Mouse (Mus musculus): Measurements from ENCODE around the gene P2ry6.

GRCm38 (mm10) chr7:100984452-100985395 lies 10.3 kb upstream of the P2ry6 start:
- TF ChIP-seq MAFK (IDR thresholded peaks at IDR 0.05; ENCODE audit: insufficient read depth, low read depth, low read length) = no peak
- TF ChIP-seq ZC3H11A (IDR thresholded peaks at IDR 0.05; ENCODE audit: borderline replicate concordance, low read depth, low read length) = no peak
- TF ChIP-seq HCFC1 (IDR thresholded peaks at IDR 0.05; ENCODE audit: borderline replicate concordance, insufficient read depth, low read length) = no peak
- TF ChIP-seq ZNF384 (IDR thresholded peaks at IDR 0.05; ENCODE audit: low read depth, low read length) = no peak
- no peak for TF ChIP-seq CHD2 (IDR thresholded peaks at IDR 0.05; ENCODE audit: low read depth, low read length)

Measured in ES-E14 (cell line).